Mouse (Mus musculus): Measurements from ENCODE around the gene Tbc1d30.

DNA sequence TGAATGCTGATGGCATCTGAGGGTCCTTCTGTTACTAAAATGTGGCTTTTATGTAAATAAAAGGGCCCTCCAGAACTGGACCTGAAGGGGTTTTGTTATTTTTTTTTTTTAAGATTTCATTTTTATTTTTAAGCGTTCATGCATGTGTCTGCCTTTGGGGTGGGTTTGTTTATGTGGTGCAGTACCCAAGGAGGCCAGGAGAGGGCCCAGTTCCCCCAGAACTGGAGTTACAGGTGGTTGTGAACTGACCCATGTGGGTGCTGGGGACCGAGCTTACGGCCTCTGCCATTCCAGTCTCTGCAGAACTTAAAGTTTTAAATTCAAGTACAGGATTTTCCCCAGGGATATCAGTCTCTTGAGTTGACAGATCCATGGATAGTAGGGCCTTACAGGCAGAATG lies 28.3 kb upstream of the Tbc1d30 start:
- TF ChIP-seq POLR2A (IDR thresholded peaks at IDR 0.05; ENCODE audit: low read depth, low read length), result no peak
- no peak for TF ChIP-seq CTCF (IDR thresholded peaks at IDR 0.05; ENCODE audit: extremely low read depth, insufficient read depth, insufficient read length, insufficient replicate concordance)
